Mouse (Mus musculus) erythroblast, embryonic 14.5 days (primary cell): ENCODE data around the gene Zfp524.

Experiments used
- GATA1 ChIP-seq: IDR thresholded peaks from 2 replicates; pipeline ENCODE4 v1.6.1; 2012; ENCODE audit warnings: low read length, inconsistent platforms, mixed read lengths
- TAL1 ChIP-seq: IDR thresholded peaks from 3 replicates; pipeline ENCODE4 v1.6.1; 2012; ENCODE audit warnings: low read length, inconsistent platforms, mixed read lengths

GRCm38 (mm10) chr7:5017352-5017751, 3.1 kb downstream of the Zfp524 start:
- TF ChIP-seq GATA1 (no peak), TAL1 (no peak)
